Mouse (Mus musculus) MEL (cell line): Measurements from ENCODE around the gene Golga4.
A peak's percentile ranks its signal among the peaks of the same experiment; 100 is the strongest.

Source experiments
- E2F4 ChIP-seq: IDR thresholded peaks from 2 replicates; pipeline ENCODE4 v1.6.1; 2011; ENCODE audit warnings: low read depth, low read length, improper control_type of control experiment, borderline replicate concordance
- GABPA ChIP-seq: IDR thresholded peaks from 2 replicates; pipeline ENCODE4 v1.6.1; 2012; ENCODE audit warnings: low read depth, mild to moderate bottlenecking, inconsistent platforms, low read length, improper control_type of control experiment, moderate library complexity
- MAFK ChIP-seq: IDR thresholded peaks from 2 replicates; pipeline ENCODE4 v1.6.1; 2011; ENCODE audit warnings: low read depth, mild to moderate bottlenecking, low read length, improper control_type of control experiment, borderline replicate concordance
- USF1 ChIP-seq: IDR thresholded peaks from 2 replicates; pipeline ENCODE4 v1.6.1; 2014; ENCODE audit warnings: low read depth, mild to moderate bottlenecking, inconsistent platforms, low read length, improper control_type of control experiment, moderate library complexity

GRCm38 (mm10) chr9:118585998-118586397 lies 79.9 kb downstream of the Golga4 start:
- TF ChIP-seq MAFK (no peak), GABPA (no peak), E2F4 (no peak), USF1 (peak; percentile 75)
